Mouse (Mus musculus): ENCODE results near the gene Dbp.

DNA sequence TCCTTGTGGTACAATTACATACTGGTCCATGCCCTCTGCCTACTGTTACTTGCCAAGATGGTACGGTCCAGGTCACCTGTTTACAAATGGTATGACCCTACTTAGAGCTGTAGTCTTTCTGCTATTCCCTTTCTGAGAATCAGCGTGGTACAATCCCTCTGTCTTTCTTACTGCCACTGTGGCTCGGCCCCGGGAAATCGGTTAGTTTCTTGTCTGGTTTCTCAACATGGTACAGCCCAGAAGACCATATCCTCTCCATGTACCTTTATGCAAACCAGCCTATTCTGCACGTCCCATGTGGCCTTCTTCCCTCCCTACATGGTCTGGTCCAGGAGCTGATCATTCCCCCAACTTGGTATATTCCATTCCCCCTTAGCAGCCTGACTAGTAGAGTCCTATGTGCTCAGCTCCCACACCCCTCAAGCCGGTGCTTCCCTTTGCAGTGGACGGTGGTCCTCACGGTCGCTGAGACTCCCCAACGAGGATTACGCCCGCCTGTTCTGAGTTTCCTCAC is 785 bp upstream of the Dbp start:
- TF ChIP-seq CTCF (IDR thresholded peaks at IDR 0.05; ENCODE audit: extremely low read depth, insufficient read depth, low read length): no peak
- peak; percentile 88 for TF ChIP-seq POLR2A (IDR thresholded peaks at IDR 0.05; ENCODE audit: extremely low read depth, insufficient read depth, low read length)
